Mouse (Mus musculus) mouse trophoblast stem cell (cell line): Measurements from ENCODE around the gene Krt78.
"Not testable (repeated sequence)": the region's sequence is repeated elsewhere in the genome, so short reads cannot be mapped to it uniquely, and the experiment has no call there.

Experiments
- in situ Hi-C, 2 experiments: fragments of 300-500 bp; cut with MseI, MboI; formaldehyde crosslinking; loops; 2 replicates in 1 of 2; 3 replicates in 1 of 2; pipeline ENCODE4 v1.15.1; 2025

The Krt78 gene

GRCm38 (mm10) chr15:101954187-101954586 lies at the start of gene Krt78:
Gene Krt78, minus strand, starts transcription at chr15:101954287.
- in situ Hi-C loops = no loop called here

GRCm38 (mm10) chr15:102003516-102003915 lies 49.4 kb upstream of the Krt78 start:
- in situ Hi-C loops = no loop called here

GRCm38 (mm10) chr15:102002646-102003488 lies 48.8 kb upstream of the Krt78 start:
- in situ Hi-C loops = no loop called here

- in situ Hi-C loops = no loop called here
Measured at GRCm38 (mm10) chr15:101999676-102000335, 45.7 kb upstream of the Krt78 start.

GRCm38 (mm10) chr15:101999156-101999555 lies 45.1 kb upstream of the Krt78 start:
- in situ Hi-C loops = no loop called here

- in situ Hi-C loops = not testable (repeated sequence)
Measured at GRCm38 (mm10) chr15:101996450-101997078, 42.5 kb upstream of the Krt78 start.

- in situ Hi-C loops = no loop called here
Measured at GRCm38 (mm10) chr15:101995484-101996236, 41.6 kb upstream of the Krt78 start.

- in situ Hi-C loops = loop anchor here in 1 of 2 experiments (5.0 kb wide), 1 partner anchor 73 kb away; no protein-coding TSS in a partner anchor
Measured at GRCm38 (mm10) chr15:101994365-101994764, 40.3 kb upstream of the Krt78 start.

GRCm38 (mm10) chr15:101990946-101991345 lies 36.9 kb upstream of the Krt78 start:
- in situ Hi-C loops = loop anchor here in 1 of 2 experiments (5.0 kb wide), 1 partner anchor 76 kb away; no protein-coding TSS in a partner anchor

- in situ Hi-C loops = loop anchor here in 1 of 2 experiments (5.0 kb wide), 1 partner anchor 79 kb away; no protein-coding TSS in a partner anchor
Measured at GRCm38 (mm10) chr15:101988714-101989113, 34.6 kb upstream of the Krt78 start.

- in situ Hi-C loops = loop anchor here in 1 of 2 experiments (5.0 kb wide), 1 partner anchor 79 kb away; no protein-coding TSS in a partner anchor
Measured at GRCm38 (mm10) chr15:101988119-101988518, 34.0 kb upstream of the Krt78 start.

GRCm38 (mm10) chr15:101984746-101985145 lies 30.7 kb upstream of the Krt78 start:
- in situ Hi-C loops = loop anchor here in 1 of 2 experiments (5.0 kb wide), 1 partner anchor 83 kb away; no protein-coding TSS in a partner anchor

- in situ Hi-C loops = no loop called here
Measured at GRCm38 (mm10) chr15:101983949-101984601, 30.0 kb upstream of the Krt78 start.

GRCm38 (mm10) chr15:101983315-101983948 lies 29.3 kb upstream of the Krt78 start:
- in situ Hi-C loops = no loop called here

GRCm38 (mm10) chr15:101980849-101981248 lies 26.8 kb upstream of the Krt78 start:
- in situ Hi-C loops = no loop called here

GRCm38 (mm10) chr15:101977043-101977726 lies 23.1 kb upstream of the Krt78 start:
- in situ Hi-C loops = loop anchor here (10.0 kb wide), 1 partner anchor 452 kb away; no protein-coding TSS in a partner anchor

- in situ Hi-C loops = loop anchor here (10.0 kb wide), 1 partner anchor 452 kb away; no protein-coding TSS in a partner anchor
Measured at GRCm38 (mm10) chr15:101976641-101977040, 22.6 kb upstream of the Krt78 start.

GRCm38 (mm10) chr15:101976023-101976422 lies 21.9 kb upstream of the Krt78 start:
- in situ Hi-C loops = loop anchor here (10.0 kb wide), 1 partner anchor 451 kb away; no protein-coding TSS in a partner anchor
